Mouse (Mus musculus) kidney, adult 2 months (tissue): ENCODE measurements around the gene Mettl26. TPM values are rescaled to one million over a fixed set of nuclear protein-coding genes. Genes with fewer than 3 reads are reported as not detected.

Source experiments
- DNase-seq: peaks from one replicate; pipeline ENCODE4 v3.0.0; 2021
- H3K27ac ChIP-seq: fragments of 200-500 bp; 2 replicates; pipeline ENCODE4 v1.5.1; 2012; ENCODE audit warnings: low read depth, low read length, control low read depth, inconsistent platforms; ENCODE audit not compliant: insufficient read depth
- H3K27me3 ChIP-seq: fragments of 200-500 bp; replicated peaks from 2 replicates; pipeline ENCODE4 v1.6.1; 2012; ENCODE audit warnings: mild to moderate bottlenecking, moderate library complexity, low read length, inconsistent platforms; ENCODE audit not compliant: control insufficient read depth, insufficient read depth
- H3K36me3 ChIP-seq: fragments of 200-500 bp; 2 replicates; pipeline ENCODE4 v1.6.1; 2012; ENCODE audit warnings: mild to moderate bottlenecking, moderate library complexity, low read length, inconsistent platforms; ENCODE audit not compliant: control insufficient read depth, insufficient read depth
- H3K4me1 ChIP-seq: fragments of 200-500 bp; 2 replicates; pipeline ENCODE4 v1.6.1; 2011; ENCODE audit warnings: low read length; ENCODE audit not compliant: control insufficient read depth, insufficient read depth
- H3K4me3 ChIP-seq: fragments of 200-500 bp; 2 replicates; pipeline ENCODE4 v1.5.1; 2011; ENCODE audit warnings: mild to moderate bottlenecking, low read depth, low read length, control low read depth; ENCODE audit not compliant: insufficient read depth
- CTCF ChIP-seq: fragments of 200-500 bp; conservative IDR thresholded peaks from 2 replicates; pipeline ENCODE4 v1.5.1; 2011; ENCODE audit warnings: low read depth, mild to moderate bottlenecking, control low read depth, low read length, moderate library complexity, mixed read lengths; ENCODE audit not compliant: insufficient read depth, insufficient read length
- POLR2A ChIP-seq: fragments of 200-500 bp; IDR thresholded peaks from one replicate; pipeline ENCODE4 v1.6.1; 2011; ENCODE audit warnings: low read depth, low read length, control low read depth
- WGBS: fragments of 180-500 bp; shearing (Covaris S2); methylation state at CpG from one replicate; pipeline ENCODE4 v1.1.7; 2018; 5-methylcytosine and 5-hydroxymethylcytosine counted together
- polyA plus RNA-seq: library from polyadenylated mRNA; depleted of rRNA; stranded (reverse); fragments of >200 nt; gene quantifications from 2 replicates; pipeline ENCODE4 v1.2.3, GENCODE M21; 2012

Gene Mettl26
- polyA plus RNA-seq, 1 experiment = 509 TPM

DNA sequence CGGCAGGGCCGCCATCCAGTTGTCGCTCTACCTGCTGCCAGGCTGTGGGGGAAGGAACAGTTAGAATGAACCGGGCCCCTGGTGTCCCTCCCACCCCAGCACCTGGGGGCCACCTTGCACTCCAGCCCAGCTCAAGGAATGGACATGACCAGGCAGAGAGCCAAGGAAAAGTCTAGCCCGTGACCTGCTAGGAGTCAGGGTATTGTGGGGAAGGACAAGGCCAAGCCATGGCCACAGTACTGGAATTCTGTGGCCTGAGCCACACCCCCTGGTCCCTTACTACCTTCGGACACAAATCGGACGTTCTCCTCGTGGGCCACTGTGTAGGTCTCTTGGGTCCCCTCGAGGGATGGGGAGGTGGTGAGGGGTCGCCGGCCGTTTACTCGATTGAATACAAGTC lies 10.6 kb upstream of the Mettl26 start:
- no peaks in the 10 kb centered on the region for H3K27me3 ChIP-seq
- peak overlapping the region; percentile 14; the same call in 1 of the 2 replicates for H3K27ac ChIP-seq
- no peak overlapping the region for H3K4me3 ChIP-seq
- H3K36me3 ChIP-seq = no peaks in the 10 kb centered on the region
- peak; percentile 68 for DNase-seq
- no peak for TF ChIP-seq CTCF
- TF ChIP-seq POLR2A = no peak
- 56% methylated on average over 14 of the region's 14 CpGs for WGBS
- peaks cover 15% of the 10 kb centered on the region; the same call in 1 of the 2 replicates for H3K4me1 ChIP-seq

DNA sequence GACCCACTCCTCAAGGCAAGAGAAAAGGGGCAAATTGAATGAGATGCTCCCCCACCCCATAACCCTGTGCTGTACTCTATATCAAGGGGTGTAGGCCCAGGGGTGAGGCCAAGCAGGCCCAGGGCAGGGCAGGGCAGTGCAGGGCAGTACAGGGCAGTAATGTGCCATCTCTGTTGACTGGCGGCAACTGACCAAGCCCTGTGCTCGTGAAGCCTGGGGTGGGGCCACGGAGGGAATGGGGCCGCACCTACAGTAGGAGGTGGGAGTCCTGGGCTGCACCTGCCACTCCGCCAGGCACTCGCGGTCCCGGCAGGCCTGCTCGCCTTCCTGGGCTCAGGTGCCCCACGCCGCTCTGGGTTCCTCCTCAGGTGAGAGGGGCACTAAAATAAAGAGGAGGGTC lies 9.6 kb upstream of the Mettl26 start:
- TF ChIP-seq CTCF (no peak), POLR2A (no peak)
- H3K27ac ChIP-seq = peak overlapping the region; percentile 67
- H3K27me3 ChIP-seq = no peaks in the 10 kb centered on the region
- DNase-seq = peak; percentile 28
- WGBS = 73% methylated on average over 11 of the region's 11 CpGs
- no peaks in the 10 kb centered on the region for H3K36me3 ChIP-seq
- H3K4me1 ChIP-seq = peaks cover 15% of the 10 kb centered on the region; the same call in 1 of the 2 replicates
- H3K4me3 ChIP-seq = peak overlapping the region; percentile 5; the same call in 1 of the 2 replicates

DNA sequence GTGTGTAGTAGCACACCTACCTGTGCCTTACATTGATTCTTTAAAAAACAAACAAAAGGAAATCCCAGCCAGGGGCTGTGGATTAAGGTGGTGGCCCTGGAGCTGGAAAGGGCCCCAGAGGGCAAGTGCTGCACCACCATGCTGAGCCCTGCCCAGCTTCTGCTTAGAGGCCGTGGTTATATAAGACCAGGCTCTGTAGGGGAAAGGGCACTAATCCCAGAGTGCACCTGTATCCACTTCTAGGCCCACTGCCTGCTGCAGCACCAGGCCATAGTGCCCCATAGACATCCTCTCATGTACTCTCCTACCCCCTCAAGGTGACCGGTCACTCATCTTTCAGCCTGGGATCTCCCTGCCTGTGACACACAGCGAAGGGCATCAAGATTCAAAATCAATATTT lies 8.7 kb upstream of the Mettl26 start:
- H3K27me3 ChIP-seq = no peaks in the 10 kb centered on the region
- peak; percentile 77 for DNase-seq
- TF ChIP-seq CTCF (no peak), POLR2A (no peak)
- peak overlapping the region; percentile 67 for H3K27ac ChIP-seq
- H3K36me3 ChIP-seq = no peaks in the 10 kb centered on the region
- H3K4me3 ChIP-seq = peak overlapping the region; percentile 13
- WGBS = 79% methylated on average over 3 of the region's 3 CpGs
- H3K4me1 ChIP-seq = peaks cover 10% of the 10 kb centered on the region; the same call in 1 of the 2 replicates

DNA sequence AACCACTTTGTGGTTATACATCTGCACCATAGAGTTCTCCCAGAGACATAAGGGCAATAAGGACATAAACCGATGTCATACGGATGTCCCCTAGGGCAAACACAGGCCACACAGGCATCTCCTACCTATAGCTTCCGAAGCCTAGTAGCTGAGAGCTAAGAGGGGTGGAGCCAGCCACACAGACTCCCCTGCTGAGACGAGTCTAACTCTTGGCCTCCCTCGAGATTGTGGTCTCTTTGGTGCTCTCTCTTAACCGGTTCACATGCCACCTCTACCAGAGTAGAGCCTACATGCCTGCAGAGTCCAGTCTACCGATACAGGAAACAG lies 7.4 kb upstream of the Mettl26 start:
- TF ChIP-seq CTCF (no peak), POLR2A (no peak)
- H3K27ac ChIP-seq = peak overlapping the region; percentile 88
- DNase-seq = no peak
- 8% methylated on average over 7 of the region's 7 CpGs for WGBS
- H3K36me3 ChIP-seq = no peaks in the 10 kb centered on the region
- H3K4me1 ChIP-seq = peaks cover 18% of the 10 kb centered on the region; the same call in 1 of the 2 replicates
- no peaks in the 10 kb centered on the region for H3K27me3 ChIP-seq
- peak overlapping the region; percentile 87 for H3K4me3 ChIP-seq

DNA sequence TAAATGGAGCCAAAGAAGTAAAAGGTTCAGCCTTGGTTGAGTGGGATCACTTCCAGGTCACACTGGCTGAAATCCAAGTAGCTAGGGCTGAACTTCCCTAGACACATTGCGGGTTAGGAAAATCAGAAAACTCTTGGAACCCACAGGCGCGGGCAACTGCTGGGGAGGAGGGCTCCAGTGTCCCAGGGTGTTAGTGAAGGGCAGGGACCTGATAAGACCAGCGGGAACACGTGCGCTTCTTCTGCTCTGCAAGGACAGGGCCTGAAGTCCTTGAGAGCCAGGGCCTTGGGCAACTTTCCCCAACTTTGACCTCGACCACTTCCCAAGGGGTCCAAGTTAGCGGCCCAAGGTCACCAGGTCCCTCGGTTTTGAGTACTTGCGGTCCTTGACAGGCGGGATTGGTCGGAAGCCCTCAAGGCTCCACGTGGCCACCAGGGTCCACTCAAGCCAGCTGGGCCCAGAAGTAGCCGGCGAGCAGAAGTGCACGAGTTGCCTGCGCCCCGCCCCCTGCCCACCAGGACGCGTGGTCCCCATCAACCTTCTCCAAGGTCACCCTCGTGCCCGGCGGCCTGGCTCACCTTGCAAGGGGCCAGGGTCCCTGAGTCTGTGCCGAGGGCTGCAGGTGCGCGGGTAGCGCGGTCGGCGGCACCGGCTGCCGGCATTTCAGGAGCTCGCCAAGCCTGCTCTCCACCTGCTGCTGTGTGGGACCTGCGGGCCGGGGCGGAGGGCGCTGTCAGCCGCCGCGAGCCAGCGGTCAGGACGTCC lies 6.9 kb upstream of the Mettl26 start:
- under 1% methylated on average over 42 of the region's 42 CpGs for WGBS
- Histone ChIP-seq H3K36me3 (no peaks in the 10 kb centered on the region), H3K27me3 (no peaks in the 10 kb centered on the region), H3K4me3 (peak overlapping the region; percentile 87), H3K27ac (peak overlapping the region; percentile 88), H3K4me1 (peaks cover 18% of the 10 kb centered on the region; the same call in 1 of the 2 replicates)
- DNase-seq = peak; percentile 86
- TF ChIP-seq CTCF (no peak), POLR2A (no peak)

DNA sequence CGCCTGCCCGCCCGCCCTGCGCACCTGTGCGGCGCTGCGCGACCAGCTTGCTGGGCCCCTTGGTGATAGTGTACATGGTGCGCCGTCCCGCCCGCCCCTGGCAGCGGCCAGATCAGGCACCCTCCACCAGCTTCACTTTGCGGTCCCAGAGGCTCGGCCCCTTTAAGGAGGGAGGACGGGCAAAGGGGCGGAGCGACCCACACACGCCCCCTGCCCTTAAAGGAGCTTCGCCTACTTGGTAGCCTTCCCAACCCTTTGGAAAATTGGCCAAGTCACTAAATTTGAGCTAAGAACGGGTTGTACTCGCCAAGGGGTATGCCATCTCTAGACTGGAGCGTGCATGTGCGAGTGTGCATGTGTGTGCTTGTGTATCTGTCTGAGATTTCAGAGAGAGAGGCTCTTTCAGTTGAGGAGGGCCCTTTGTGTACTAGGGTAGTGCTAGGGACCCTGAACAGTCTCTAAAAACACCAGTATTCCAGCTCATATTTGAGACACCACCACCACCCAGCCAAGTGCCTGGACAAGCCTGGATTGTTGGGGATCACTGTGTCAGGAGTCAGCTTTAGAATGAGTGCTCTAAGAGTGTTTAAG lies 6.2 kb upstream of the Mettl26 start, which contains the start of gene Mcrip2:
Gene Mcrip2, minus strand, starts transcription at position 164 of the 591 bp plus-strand sequence.
- peak within 1 kb of the TSS; percentile 88 for H3K27ac ChIP-seq
- peak; percentile 94 for DNase-seq

DNA sequence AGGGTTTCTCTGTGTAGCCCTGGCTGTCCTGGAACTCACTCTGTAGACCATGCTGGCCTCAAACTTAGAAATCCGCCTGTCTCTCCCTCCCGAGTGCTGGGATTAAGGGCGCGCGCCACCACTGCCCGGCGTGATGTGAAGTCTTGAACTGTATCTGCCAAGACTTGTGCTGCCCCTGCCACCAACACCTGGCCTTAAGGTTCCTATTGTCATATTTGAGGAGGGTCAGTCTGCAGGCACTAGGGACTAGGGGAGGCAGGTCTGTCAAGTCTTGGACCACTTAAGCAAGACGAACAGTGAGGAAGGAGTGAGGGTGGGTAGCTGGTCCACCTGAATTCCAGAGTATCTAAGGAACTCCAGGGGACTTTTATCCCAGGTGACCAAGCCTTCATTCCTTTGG lies 5.4 kb upstream of the Mettl26 start:
- Histone ChIP-seq H3K27ac (no peak overlapping the region), H3K36me3 (no peaks in the 10 kb centered on the region), H3K4me1 (peaks cover 23% of the 10 kb centered on the region; the same call in 1 of the 2 replicates), H3K4me3 (no peak overlapping the region), H3K27me3 (no peaks in the 10 kb centered on the region)
- no peak for TF ChIP-seq POLR2A
- no peak for TF ChIP-seq CTCF
- DNase-seq = no peak
- 88% methylated on average over 8 of the region's 8 CpGs for WGBS

More for the DNA sequence above, 6.2 kb upstream of the Mettl26 start, which contains the start of gene Mcrip2:
- Histone ChIP-seq H3K36me3 (no peaks in the 10 kb centered on the region), H3K4me1 (peaks cover 18% of the 10 kb centered on the region; the same call in 1 of the 2 replicates), H3K4me3 (peak within 1 kb of the TSS; percentile 87), H3K27me3 (no peaks in the 10 kb centered on the region)
- WGBS = under 1% methylated on average over 24 of the region's 24 CpGs
- TF ChIP-seq POLR2A (peak; percentile 78), CTCF (no peak)
